Mouse (Mus musculus) forebrain, embryonic 16.5 days (tissue): Measurements from ENCODE around the gene Sash3. TPM values are rescaled to one million over a fixed set of nuclear protein-coding genes. Genes with fewer than 3 reads are reported as not detected.
"Not testable (repeated sequence)": the region's sequence is repeated elsewhere in the genome, so short reads cannot be mapped to it uniquely, and the experiment has no call there.

ENCODE experiments used
- ATAC-seq: fragments of 200-750 bp; cut with Nextera tagmentation; 2 replicates; pipeline ENCODE4 v1.8.0; 2017; ENCODE audit warnings: mild to moderate bottlenecking, moderate library complexity
- H3K27ac ChIP-seq: fragments of 300-500 bp; sonication (generic); 2 replicates; pipeline ENCODE4 v1.5.1; 2014; ENCODE audit warnings: low read length, control low read depth
- H3K27me3 ChIP-seq: fragments of 300-500 bp; sonication (generic); replicated peaks from 2 replicates; pipeline ENCODE4 v1.6.1; 2014; ENCODE audit warnings: low read length; ENCODE audit not compliant: control insufficient read depth, insufficient read depth
- H3K36me3 ChIP-seq: fragments of 300-500 bp; sonication (generic); 2 replicates; pipeline ENCODE4 v1.6.1; 2014; ENCODE audit not compliant: control insufficient read depth, insufficient read depth
- H3K4me1 ChIP-seq: fragments of 300-500 bp; sonication (generic); replicated peaks from 2 replicates; pipeline ENCODE4 v1.6.1; 2014; ENCODE audit warnings: low read length; ENCODE audit not compliant: control insufficient read depth, insufficient read depth
- H3K4me2 ChIP-seq: fragments of 300-500 bp; sonication (generic); 2 replicates; pipeline ENCODE4 v1.6.1; 2014; ENCODE audit warnings: mild to moderate bottlenecking, low read length, control low read depth
- H3K4me3 ChIP-seq: fragments of 300-500 bp; sonication (generic); replicated peaks from 2 replicates; pipeline ENCODE4 v1.5.1; 2014; ENCODE audit warnings: mild to moderate bottlenecking, low read length, control low read depth
- H3K9ac ChIP-seq: fragments of 300-500 bp; sonication (generic); replicated peaks from 2 replicates; pipeline ENCODE4 v1.6.1; 2014; ENCODE audit warnings: low read depth, low read length, control low read depth
- H3K9me3 ChIP-seq: fragments of 300-500 bp; sonication (generic); 2 replicates; pipeline ENCODE4 v1.6.1; 2016; ENCODE audit warnings: low read length; ENCODE audit not compliant: control insufficient read depth
- WGBS: fragments of 180-500 bp; shearing (Covaris S2); extraction: QIAGEN DNeasy Blood & Tissue Kit; methylation state at CpG from one replicate; pipeline ENCODE4 v1.1.7; 2014; 5-methylcytosine and 5-hydroxymethylcytosine counted together
- polyA plus RNA-seq: library from polyadenylated mRNA; unstranded; fragments of >200 nt; fragmentation: Nextera tagmentation; extraction: Ambion mirVana; gene quantifications from 2 replicates; pipeline ENCODE4 v1.2.1, GENCODE M21; 2015

Gene Sash3
- polyA plus RNA-seq, 1 experiment from 2014 or later: 0.90 TPM

- no peaks in the 10 kb centered on the region for H3K36me3 ChIP-seq
- H3K9ac ChIP-seq: peak within 1 kb of the TSS; percentile 78
- H3K4me3 ChIP-seq: peak within 1 kb of the TSS; percentile 68
- peak within 1 kb of the TSS; percentile 58 for H3K4me2 ChIP-seq
- WGBS: 20% methylated on average over 31 of the region's 34 CpGs
- peak; percentile 99 for ATAC-seq
- peak within 1 kb of the TSS; percentile 71 for H3K27ac ChIP-seq
- no peaks in the 10 kb centered on the region for H3K27me3 ChIP-seq
- H3K9me3 ChIP-seq: no peaks in the 10 kb centered on the region
- H3K4me1 ChIP-seq: peaks cover 12% of the 10 kb centered on the region; the same call in 1 of the 2 replicates
These were observed 62.4 kb downstream of the Sash3 start, which contains the start of gene Zdhhc9 for GRCm38 (mm10) chrX:48208519-48209185. Gene Zdhhc9 (minus strand): TSS chrX:48208878.

GRCm38 (mm10) chrX:48209746-48210145, 63.5 kb downstream of the Sash3 start:
- H3K4me1 ChIP-seq: peaks cover 10% of the 10 kb centered on the region; the same call in 1 of the 2 replicates
- not testable (repeated sequence) for H3K4me2 ChIP-seq, H3K9ac ChIP-seq, H3K4me3 ChIP-seq, H3K36me3 ChIP-seq, H3K9me3 ChIP-seq, H3K27ac ChIP-seq, H3K27me3 ChIP-seq, ATAC-seq
- 86% methylated on average over 2 of the region's 4 CpGs for WGBS

Other genes with a start within 250 kb of the Sash3 start
- gene Ocrl, start 234.0 kb upstream of the Sash3 start, polyA plus RNA-seq: 22.5 and 28.9 TPM in 2 replicates
- gene Apln, start 111.6 kb upstream of the Sash3 start, polyA plus RNA-seq: 5.7 and 5.9 TPM in 2 replicates
- 0.75 and 1.0 TPM in 2 replicates for gene Xpnpep2, start 37.7 kb upstream of the Sash3 start, polyA plus RNA-seq
- gene Zdhhc9, start 62.4 kb downstream of the Sash3 start, polyA plus RNA-seq: 7.8 and 8.9 TPM in 2 replicates
- 17.3 and 20.7 TPM in 2 replicates for gene Utp14a, start 110.4 kb downstream of the Sash3 start, polyA plus RNA-seq
- 8.4 and 8.5 TPM in 2 replicates for gene Bcorl1, start 194.9 kb downstream of the Sash3 start, polyA plus RNA-seq